In the genomic region with DNA sequence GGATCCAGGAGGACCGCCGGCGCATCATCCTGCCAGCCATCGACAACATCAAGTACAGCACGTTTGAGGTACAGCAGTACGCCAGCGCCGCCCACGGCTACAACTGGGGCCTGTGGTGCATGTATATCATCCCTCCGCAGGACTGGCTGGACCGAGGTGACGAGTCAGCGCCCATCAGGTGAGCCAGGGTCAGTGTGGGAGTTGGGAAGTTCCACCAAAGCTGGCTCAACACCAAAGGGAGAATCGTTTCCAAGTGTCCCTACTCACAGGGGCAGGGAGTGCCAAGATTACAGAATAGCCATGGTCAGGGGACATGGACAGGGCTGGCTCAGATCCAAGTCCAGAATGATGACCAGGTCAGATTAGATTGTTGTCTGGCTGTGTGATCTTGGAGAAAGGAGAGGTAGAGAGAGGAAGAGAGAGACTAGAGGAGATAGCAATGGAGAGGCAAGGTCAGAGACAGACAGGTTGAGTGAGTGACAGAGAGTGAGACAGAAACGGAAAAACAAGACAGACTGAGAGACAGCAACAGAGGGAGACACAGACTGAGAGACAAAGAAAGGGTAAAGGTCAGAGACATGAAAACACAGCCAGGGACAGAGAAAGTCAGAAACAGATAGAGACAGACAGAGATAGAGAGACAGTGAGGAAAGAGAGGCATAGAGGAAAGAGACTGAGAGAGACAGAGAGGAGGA, we compare ENCODE assay signal across 18 mouse cellular contexts. TPM values are rescaled to one million over a fixed set of nuclear protein-coding genes. Genes with fewer than 3 reads are reported as not detected.
DNase-seq lines count a peak whose midpoint lies in the region; ATAC-seq and TF ChIP-seq lines count a peak whose summit lies in the region.
"Had no signal": no experiment of that assay in that cellular context is flagged by ENCODE, and none has a peak within 500 bp of the region (broad histone marks: within the 10 kb centered on the region; RNA-seq: fewer than 3 reads in every experiment).

No protein-coding gene starts in this region.

- ATAC-seq in CD4-positive, CD25-positive, alpha-beta regulatory T cell, adult 4 months: no peak
- ATAC-seq in kidney, embryonic 15.5 days (replicated peaks; ENCODE audit: low FRiP score): no peak
- ATAC-seq: forebrain, postnatal 0 days; intestine, embryonic 15.5 days had no signal

- H3K27ac ChIP-seq in kidney, embryonic 15.5 days: no peak overlapping the region
- H3K27ac ChIP-seq: embryonic facial prominence, embryonic 13.5 days; gastrocnemius, adult 2 months; heart, embryonic 15.5 days; hindbrain, embryonic 10.5 days; intestine, embryonic 15.5 days; limb, embryonic 13.5 days had no signal

- 71% methylated on average over 15 of the region's 15 CpGs for WGBS in kidney, embryonic 15.5 days
- WGBS in lung, adult 2 months: 80% methylated on average over 15 of the region's 15 CpGs

- H3K27me3 ChIP-seq in kidney, embryonic 15.5 days: no peaks in the 10 kb centered on the region
- H3K27me3 ChIP-seq: heart, embryonic 15.5 days; intestine, embryonic 15.5 days had no signal

- H3K4me1 ChIP-seq in kidney, embryonic 15.5 days: peaks cover 34% of the 10 kb centered on the region
- H3K4me1 ChIP-seq in lung, adult 2 months (ENCODE audit: control insufficient read depth, insufficient read depth, low read length): no peaks in the 10 kb centered on the region
- H3K4me1 ChIP-seq: limb, embryonic 13.5 days had no signal

- H3K9me3 ChIP-seq in kidney, embryonic 15.5 days (replicated peaks): no peaks in the 10 kb centered on the region
- H3K9me3 ChIP-seq: embryonic facial prominence, embryonic 13.5 days; heart, embryonic 15.5 days; hindbrain, embryonic 10.5 days; intestine, embryonic 15.5 days; limb, embryonic 13.5 days had no signal

- no peak overlapping the region for H3K4me2 ChIP-seq in kidney, embryonic 15.5 days
- H3K4me2 ChIP-seq: embryonic facial prominence, embryonic 13.5 days; heart, embryonic 15.5 days; intestine, embryonic 15.5 days; limb, embryonic 13.5 days had no signal

- no peak for TF ChIP-seq CTCF in lung, adult 2 months (IDR thresholded peaks at IDR 0.05; ENCODE audit: insufficient read depth, low read length)

- no peak overlapping the region for H3K9ac ChIP-seq in kidney, embryonic 15.5 days
- H3K9ac ChIP-seq: embryonic facial prominence, embryonic 13.5 days; forebrain, postnatal 0 days; heart, embryonic 15.5 days; intestine, embryonic 15.5 days; limb, embryonic 13.5 days had no signal

- no peak for TF ChIP-seq POLR2A in lung, adult 2 months (IDR thresholded peaks at IDR 0.05; ENCODE audit: borderline replicate concordance, extremely low read depth, low read depth, low read length)

- H3K4me3 ChIP-seq in kidney, embryonic 15.5 days (replicated peaks): no peak overlapping the region
- H3K4me3 ChIP-seq in lung, adult 2 months (replicated peaks; ENCODE audit: extremely low read depth, low read depth, low read length): no peak overlapping the region
- H3K4me3 ChIP-seq: embryonic facial prominence, embryonic 13.5 days; gastrocnemius, adult 2 months; heart, embryonic 15.5 days; hindbrain, embryonic 10.5 days; intestine, embryonic 15.5 days; limb, embryonic 13.5 days had no signal

- DNase-seq in CD4-positive, CD25-positive, alpha-beta regulatory T cell, adult 2 months (ENCODE audit: low read depth, low spot score): peak; percentile 62
- peak; percentile 38 to 49 for DNase-seq in kidney, adult 8-10 months
- peak; percentile 75 for DNase-seq in CD4-positive helper T cell, adult 2 months (ENCODE audit: low read depth, low spot score)
- peak; percentile 55 for DNase-seq in induced T-regulatory cell, adult 2 months (ENCODE audit: low read depth)
- DNase-seq in lung, postnatal 36 days: no peak
- no peak for DNase-seq in lung, adult 2 months
- DNase-seq: adrenal gland, postnatal 14 days; forebrain, postnatal 0 days; gastrocnemius, adult 2 months; heart, adult 18-20 months; thymus, adult 18-20 months had no signal

- no peaks in the 10 kb centered on the region for H3K36me3 ChIP-seq in kidney, embryonic 15.5 days
- H3K36me3 ChIP-seq: embryonic facial prominence, embryonic 13.5 days; heart, embryonic 15.5 days; hindbrain, embryonic 10.5 days; intestine, embryonic 15.5 days; limb, embryonic 13.5 days had no signal

RNA-seq across cellular contexts. Expression of a gene that starts 52.1 kb away (rescaled TPM):
- polyA plus RNA-seq in CD4-positive, CD25-positive, alpha-beta regulatory T cell, adult 4 months (2017; shearing (Covaris generic)): 1 to 10 TPM; 4.0 to 7.2 TPM
- 0.40 and 0.51 TPM in 2 replicates for polyA plus RNA-seq in kidney, embryonic 15.5 days (2015; fragmentation: Nextera tagmentation; extraction: Ambion mirVana)
- polyA plus RNA-seq in lung, adult 2 months (2012; rRNA removed): 0.60 and 0.81 TPM in 2 replicates

RNA-seq across cellular contexts. Expression of a gene that starts 57.0 kb away (rescaled TPM):
- 10 to 100 TPM; 32.5 to 62.9 TPM for polyA plus RNA-seq in CD4-positive, CD25-positive, alpha-beta regulatory T cell, adult 4 months (2017; shearing (Covaris generic))
- 54.0 and 62.4 TPM in 2 replicates for polyA plus RNA-seq in kidney, embryonic 15.5 days (2015; fragmentation: Nextera tagmentation; extraction: Ambion mirVana)
- polyA plus RNA-seq in lung, adult 2 months (2012; rRNA removed): 36.0 and 41.5 TPM in 2 replicates

RNA-seq across cellular contexts. Expression of a gene that starts 57.0 kb away (rescaled TPM):
- polyA plus RNA-seq in CD4-positive, CD25-positive, alpha-beta regulatory T cell, adult 4 months (2017; shearing (Covaris generic)): 1 to 10 TPM; 4.3 to 6.3 TPM
- polyA plus RNA-seq in kidney, embryonic 15.5 days (2015; fragmentation: Nextera tagmentation; extraction: Ambion mirVana): 23.7 and 28.2 TPM in 2 replicates
- 14.4 and 19.6 TPM in 2 replicates for polyA plus RNA-seq in lung, adult 2 months (2012; rRNA removed)

Comparison
In these comparisons a context has a peak if more than half of its experiments do, and no peak if none do; other contexts are left out.
1. DNase-seq: peak in CD4-positive, CD25-positive, alpha-beta regulatory T cell, adult 2 months (single experiment), kidney, adult 8-10 months (2 of 2), CD4-positive helper T cell, adult 2 months (single experiment) and induced T-regulatory cell, adult 2 months (single experiment); none in lung, postnatal 36 days (single experiment) and lung, adult 2 months (single experiment).